Mouse (Mus musculus) cerebellum, adult 18-20 months (tissue): ENCODE measurements around the gene Synj1.

Experiments used
- DNase-seq, 2 experiments: peaks; one replicate each; pipeline ENCODE4 v3.0.0; 2021

The Synj1 gene

GRCm38 (mm10) chr16:91009942-91010529 is 1.1 kb downstream of the Synj1 start:
- peak; percentile 23 to 27 for DNase-seq

- no peak for DNase-seq
These were observed 6.1 kb downstream of the Synj1 start for GRCm38 (mm10) chr16:91004915-91005538.

GRCm38 (mm10) chr16:91001098-91001497 is 10.0 kb downstream of the Synj1 start:
- DNase-seq: no peak

GRCm38 (mm10) chr16:90999827-91000226 is 11.3 kb downstream of the Synj1 start:
- DNase-seq: no peak

GRCm38 (mm10) chr16:90997822-90998221 is 13.3 kb downstream of the Synj1 start:
- DNase-seq: peak in 1 of 2 experiments; percentile 26

- no peak for DNase-seq
These were observed 14.5 kb downstream of the Synj1 start for GRCm38 (mm10) chr16:90996327-90997243.

- DNase-seq: no peak
These were observed 15.6 kb downstream of the Synj1 start for GRCm38 (mm10) chr16:90995498-90995897.

- DNase-seq: peak in 1 of 2 experiments; percentile 30
These were observed 16.1 kb downstream of the Synj1 start for GRCm38 (mm10) chr16:90995023-90995422.

GRCm38 (mm10) chr16:90989162-90989561 is 21.9 kb downstream of the Synj1 start:
- no peak for DNase-seq

GRCm38 (mm10) chr16:90988665-90989064 is 22.4 kb downstream of the Synj1 start:
- no peak for DNase-seq

- DNase-seq: no peak
These were observed 23.1 kb downstream of the Synj1 start for GRCm38 (mm10) chr16:90988039-90988438.

- no peak for DNase-seq
These were observed 40.1 kb downstream of the Synj1 start for GRCm38 (mm10) chr16:90971004-90971403.

- no peak for DNase-seq
These were observed 44.9 kb downstream of the Synj1 start for GRCm38 (mm10) chr16:90966241-90966640.

- DNase-seq: no peak
These were observed 46.8 kb downstream of the Synj1 start for GRCm38 (mm10) chr16:90964302-90964701.

GRCm38 (mm10) chr16:90963866-90964265 is 47.2 kb downstream of the Synj1 start:
- no peak for DNase-seq

GRCm38 (mm10) chr16:90963231-90963630 is 47.9 kb downstream of the Synj1 start:
- no peak for DNase-seq

GRCm38 (mm10) chr16:90958301-90959085 is 52.6 kb downstream of the Synj1 start:
- DNase-seq: no peak

GRCm38 (mm10) chr16:90955494-90955893 is 55.6 kb downstream of the Synj1 start:
- no peak for DNase-seq

GRCm38 (mm10) chr16:90953770-90954169 is 57.3 kb downstream of the Synj1 start:
- no peak for DNase-seq

- DNase-seq: no peak
These were observed 58.0 kb downstream of the Synj1 start for GRCm38 (mm10) chr16:90953147-90953546.

- no peak for DNase-seq
These were observed 60.6 kb downstream of the Synj1 start for GRCm38 (mm10) chr16:90950354-90950963.

GRCm38 (mm10) chr16:90946977-90947376 is 64.1 kb downstream of the Synj1 start:
- DNase-seq: no peak
